Mouse (Mus musculus) heart, adult 9 months (tissue): ENCODE results near the gene Micu1.
A peak's percentile ranks its signal among the peaks of the same experiment; 100 is the strongest.

Source experiments
- DNase-seq, 2 experiments: peaks; one replicate each; pipeline ENCODE4 v3.0.0; 2022; ENCODE audit warnings: low spot score in 2 of 2

Micu1 gene

DNA sequence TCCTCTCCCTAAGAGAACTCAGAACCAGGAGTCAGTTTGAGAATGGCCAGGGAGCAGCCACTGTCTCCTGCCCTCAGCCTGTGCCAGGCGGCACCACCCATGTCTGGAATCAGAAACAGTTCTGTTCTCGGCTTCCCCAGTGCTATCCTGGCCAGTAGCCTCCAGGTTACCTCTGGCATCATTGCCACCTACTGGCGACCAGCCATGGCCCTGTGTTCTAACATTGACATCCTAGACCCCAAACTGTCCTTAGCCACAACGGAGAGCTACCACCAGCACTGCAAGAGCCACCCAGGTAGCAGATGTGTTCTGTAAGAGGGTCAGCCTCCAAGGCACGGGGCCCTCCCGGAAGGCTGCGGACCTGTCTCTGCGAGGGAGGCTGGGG lies 200.3 kb downstream of the Micu1 start:
- DNase-seq = no peak

DNA sequence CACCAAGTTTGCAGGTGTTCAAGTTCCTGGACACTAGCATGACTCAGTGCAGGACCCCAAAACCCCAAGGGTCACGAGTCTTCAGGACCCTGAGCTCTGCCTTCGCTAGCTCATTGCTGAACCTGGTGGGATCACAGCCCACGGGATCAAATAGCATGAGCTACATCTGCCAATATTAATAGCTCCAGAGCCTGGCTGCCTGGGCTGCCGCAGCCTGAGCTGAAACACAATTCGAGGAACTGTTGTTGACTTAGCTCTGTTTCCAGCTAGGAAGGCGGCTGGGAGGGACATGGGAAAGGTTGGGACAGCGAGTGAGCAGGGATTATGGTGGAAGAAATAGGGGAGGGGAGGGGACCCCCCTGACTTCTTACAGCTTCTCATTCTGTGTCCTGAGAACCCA lies 200.9 kb downstream of the Micu1 start:
- DNase-seq = no peak

DNA sequence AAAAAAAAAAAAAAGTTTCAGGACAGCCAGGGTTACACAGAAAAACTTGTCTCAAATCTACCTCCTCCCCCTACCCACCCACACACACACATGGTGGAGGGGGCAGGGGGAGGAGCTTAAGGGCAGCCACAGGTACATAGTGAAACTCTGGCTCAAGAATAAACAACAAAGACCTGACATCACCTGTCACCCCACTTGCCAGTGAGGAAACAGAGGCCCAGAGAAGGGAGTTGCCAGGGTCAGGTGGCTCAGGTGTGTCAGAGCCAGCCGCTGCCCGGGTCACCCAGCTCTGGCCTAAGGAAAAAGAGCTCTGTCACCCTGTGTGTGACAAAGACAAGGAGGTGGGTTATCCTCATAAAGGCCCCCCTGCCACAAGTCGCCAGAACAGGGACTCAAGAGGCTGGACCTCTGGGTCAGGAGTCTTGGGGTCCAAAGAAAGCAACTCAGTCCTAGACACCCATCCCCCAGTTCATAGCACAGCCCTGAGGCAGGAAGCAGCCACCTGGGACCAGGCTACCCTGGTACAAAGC lies 204.9 kb downstream of the Micu1 start:
- no peak for DNase-seq

DNA sequence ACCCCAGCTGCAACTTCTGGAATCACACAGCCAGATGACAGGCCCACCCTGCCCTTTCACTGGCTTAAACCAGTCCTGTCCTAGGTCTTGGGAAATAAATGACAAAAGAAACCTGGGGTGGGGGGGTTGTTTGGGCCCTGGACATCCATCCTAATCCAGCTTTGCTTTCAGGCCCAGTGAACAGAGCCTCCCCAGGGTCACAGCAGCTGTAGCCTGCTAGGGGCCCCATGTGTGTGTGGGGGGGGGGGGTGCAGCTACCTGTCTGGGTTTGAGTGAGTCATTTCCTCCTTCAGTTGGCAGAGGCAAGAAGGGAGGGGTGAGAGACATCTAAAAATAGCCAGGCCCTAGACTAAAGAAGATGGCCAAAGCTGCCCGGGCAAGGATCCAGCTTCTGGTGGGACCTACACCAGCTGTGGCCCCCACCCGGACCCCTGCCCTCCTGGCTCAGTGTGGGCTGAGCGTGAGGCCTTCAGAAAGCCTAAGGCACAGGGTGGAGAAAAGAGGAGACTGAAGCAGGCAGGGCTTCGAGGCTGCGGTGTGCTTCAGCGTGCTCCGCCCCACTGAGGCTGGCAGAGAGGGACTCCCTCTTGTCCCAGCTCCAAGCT lies 205.5 kb downstream of the Micu1 start:
- DNase-seq = no peak

DNA sequence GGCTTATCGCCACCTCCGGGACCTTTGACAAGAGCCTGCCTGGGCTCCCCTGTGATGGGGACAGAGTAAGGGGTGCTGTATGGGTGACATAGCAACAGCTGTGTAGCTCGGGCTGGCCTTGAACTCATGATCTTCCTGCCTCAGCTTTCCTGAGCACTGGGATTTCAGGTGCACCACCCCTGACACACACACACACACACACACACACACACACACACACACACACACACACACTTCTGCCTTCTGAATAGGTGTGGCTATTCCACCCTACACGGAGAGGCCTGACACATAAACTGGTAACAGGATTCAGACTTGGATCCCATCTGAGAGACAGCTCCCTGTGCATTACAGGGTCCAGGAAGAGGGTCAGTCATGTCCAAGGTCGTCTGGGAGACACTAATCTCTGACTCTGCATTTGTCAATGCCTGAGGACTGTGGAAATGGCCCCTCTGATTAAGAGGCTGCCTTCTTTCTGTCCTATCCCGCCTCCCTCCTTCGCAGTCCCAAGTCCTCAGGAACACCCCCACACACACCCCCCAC lies 206.6 kb downstream of the Micu1 start:
- no peak for DNase-seq

DNA sequence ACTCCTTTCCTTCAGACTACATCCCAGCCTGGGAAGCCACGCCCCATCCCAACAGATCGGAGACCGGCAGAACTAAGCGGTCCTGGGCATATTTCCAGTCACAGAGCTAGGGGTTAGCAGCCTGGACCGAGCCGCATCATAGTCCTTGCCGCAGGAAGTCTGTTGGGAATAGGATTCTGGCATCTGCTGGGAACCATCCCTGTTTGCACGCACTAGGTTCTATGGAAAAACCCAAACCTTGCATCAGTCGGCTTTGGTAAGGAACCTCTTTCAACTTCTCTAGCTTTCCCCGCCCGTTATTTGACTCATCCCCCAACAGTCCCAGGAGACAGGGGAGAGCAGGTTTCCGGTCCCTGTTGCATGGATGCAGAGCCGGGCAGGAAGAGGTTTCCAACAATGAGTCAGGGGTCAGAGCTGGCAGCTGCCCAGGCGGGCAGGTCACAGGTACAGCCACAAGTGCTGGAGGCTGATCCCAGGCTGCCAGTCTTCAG lies 207.1 kb downstream of the Micu1 start:
- DNase-seq = peak; percentile 82 to 83

DNA sequence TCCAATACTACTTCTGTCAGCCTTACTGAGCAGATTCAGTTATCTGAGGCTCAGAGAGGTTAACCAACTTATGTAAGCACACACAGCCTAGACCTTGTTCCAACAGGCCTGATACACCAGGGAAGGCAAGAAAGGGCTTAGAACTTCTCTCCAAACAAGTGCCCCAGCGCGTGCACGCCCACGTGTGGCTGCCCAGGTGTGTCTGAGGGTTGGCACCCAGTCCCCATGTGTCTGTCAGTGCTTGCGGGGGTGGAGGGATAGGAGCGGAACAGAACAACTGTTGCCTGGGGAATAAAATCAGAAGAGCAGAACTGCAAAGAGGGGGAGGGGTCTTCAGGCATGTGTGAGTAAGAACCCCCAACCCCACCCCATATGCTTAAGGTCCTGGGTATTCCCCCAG lies 208.8 kb downstream of the Micu1 start:
- DNase-seq = no peak

DNA sequence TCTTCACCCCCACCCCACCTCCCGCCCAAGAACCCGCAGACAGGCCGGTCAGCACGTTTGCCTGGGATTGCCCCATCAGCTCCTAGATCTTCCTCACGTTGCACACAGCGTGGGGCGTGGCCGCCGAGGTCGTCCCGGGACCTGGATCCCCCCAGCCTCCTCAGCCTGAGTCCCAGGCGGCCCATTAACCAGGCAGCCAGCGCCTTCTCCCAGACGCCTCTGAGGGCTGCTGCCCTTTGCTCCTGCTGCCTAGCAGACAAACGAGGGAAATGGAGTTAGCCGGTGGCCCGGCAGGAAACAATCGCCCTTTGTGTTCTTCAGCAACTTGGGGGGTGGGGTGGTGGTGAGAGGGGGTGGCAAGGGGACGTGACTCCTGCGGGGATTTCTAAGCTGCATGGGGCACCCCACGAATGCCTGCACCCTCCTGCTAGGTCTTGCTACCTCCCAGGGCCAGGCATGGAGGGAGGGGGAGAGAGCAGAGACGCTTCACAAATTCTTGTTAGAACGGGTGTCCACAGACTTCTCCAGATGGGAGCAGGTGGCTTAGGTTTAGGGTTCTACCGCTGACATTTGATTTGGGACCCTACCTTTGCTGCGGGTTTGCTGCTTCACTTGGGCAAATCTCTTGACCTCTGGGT lies 209.4 kb downstream of the Micu1 start:
- peak in 1 of 2 experiments; percentile 81 for DNase-seq
